Mouse (Mus musculus) neutrophil, adult 5-6 weeks (primary cell): Measurements from ENCODE around the gene Klf11. TPM values are rescaled to one million over a fixed set of nuclear protein-coding genes. Genes with fewer than 3 reads are reported as not detected.

ENCODE experiments used
- ATAC-seq: fragments of 151-379, 151-347 bp; 2 replicates; pipeline ENCODE4 v1.8.0; 2017; ENCODE audit warnings: mild to moderate bottlenecking, moderate TSS enrichment; ENCODE audit not compliant: insufficient number of reproducible peaks, poor library complexity, low FRiP score, severe bottlenecking; ENCODE audit errors: extremely low read depth
- total RNA-seq: library from RNA; stranded (forward); fragments of 200-1000 nt; gene quantifications from 2 replicates; pipeline ENCODE4 v1.2.3, GENCODE M21; 2017

Gene Klf11
- total RNA-seq, 1 experiment from 2014 or later: 29.6 TPM

DNA sequence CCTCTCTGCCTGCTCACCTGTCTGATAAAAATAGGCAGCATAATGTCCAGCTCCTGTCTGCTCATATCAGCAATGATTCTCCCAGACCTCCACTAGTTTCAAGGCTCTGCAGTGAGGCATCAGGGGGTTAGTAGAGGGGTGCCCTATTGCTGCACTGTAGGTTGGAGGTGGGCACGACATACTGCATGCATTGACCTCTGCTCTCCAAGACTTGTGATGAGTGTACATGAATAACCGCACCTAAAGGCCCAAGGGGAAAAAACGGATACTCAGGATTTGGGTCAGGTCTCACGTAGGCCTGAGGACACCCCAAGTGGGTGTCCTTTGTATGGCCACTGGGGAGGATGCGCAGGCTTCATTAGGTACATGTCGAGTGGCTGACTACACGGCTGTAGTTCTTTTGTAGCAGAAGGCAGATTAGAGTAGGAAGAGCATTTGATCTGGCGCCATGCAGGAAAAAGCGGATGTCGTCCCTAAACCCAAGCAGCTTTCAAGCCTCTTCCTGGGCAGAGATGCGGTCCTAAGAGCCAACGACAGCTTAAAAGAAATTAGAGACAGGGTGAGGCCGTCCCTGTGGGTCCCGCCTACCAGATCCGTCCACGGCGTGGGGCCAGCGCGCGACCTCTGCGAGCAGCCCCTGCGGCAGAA is 535 bp upstream of the Klf11 start:
- ATAC-seq: no peak

GRCm38 (mm10) chr12:24651642-24652342 is 718 bp downstream of the Klf11 start:
- peak; percentile 73 for ATAC-seq

DNA sequence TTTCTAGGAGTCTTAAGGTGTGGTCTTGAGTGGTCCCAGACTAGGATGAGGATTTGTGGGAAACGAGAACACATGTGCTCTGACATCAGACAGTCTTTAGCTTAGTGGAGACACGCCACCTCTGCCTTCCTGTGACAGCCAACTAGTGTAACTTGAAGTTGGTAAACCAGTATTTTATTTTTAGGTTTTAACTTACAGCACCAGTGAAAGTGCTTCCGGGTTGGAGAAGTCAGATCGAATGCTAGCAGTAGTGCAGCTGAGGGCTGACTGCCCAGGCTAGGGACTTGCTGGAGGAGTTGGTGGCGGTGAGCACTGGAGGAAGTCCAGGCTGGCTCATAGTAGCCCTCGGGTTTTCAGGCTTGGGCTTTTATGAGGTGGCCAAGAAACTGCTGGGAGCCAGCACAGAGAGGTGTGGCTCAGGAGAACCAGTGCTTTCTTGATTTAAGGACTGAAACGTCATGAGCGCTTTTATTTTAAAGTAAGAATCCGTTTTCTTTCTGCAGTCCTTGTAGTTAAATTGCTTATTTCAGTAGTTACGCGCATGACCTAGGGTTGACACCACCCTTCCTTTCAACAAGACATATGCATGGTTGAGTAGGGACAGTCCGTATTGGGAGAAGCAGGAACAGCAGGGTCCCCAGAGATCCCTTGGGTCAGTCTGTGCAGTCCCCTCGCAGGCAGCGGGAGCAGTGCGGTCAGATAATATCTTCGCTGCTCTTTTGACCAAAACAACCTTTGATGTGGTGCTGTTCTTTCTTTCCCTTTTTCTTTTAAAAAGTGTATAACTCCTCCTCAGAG is 3.2 kb downstream of the Klf11 start:
- ATAC-seq: no peak

- ATAC-seq: no peak
Measured at GRCm38 (mm10) chr12:24656436-24656835, 5.4 kb downstream of the Klf11 start.

DNA sequence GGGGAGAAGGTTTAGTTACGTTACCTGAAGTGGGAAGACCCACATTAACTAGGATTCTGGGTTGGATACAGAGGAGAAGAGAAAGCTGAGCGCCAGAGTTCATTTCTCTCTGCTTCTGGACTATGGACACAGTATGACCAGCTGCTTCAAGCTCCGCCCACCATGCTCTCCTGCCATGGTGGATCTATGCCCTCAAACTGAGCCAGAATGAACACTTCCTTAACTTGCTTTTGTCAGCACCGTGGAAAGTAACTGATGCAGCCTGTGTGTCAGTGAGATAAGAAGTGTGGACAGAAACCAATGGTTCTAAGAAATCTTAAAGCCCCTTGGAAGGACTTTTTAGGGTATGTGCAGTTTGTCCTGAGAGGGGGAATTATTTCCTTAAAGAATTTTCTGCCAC is 7.9 kb downstream of the Klf11 start:
- ATAC-seq: no peak

DNA sequence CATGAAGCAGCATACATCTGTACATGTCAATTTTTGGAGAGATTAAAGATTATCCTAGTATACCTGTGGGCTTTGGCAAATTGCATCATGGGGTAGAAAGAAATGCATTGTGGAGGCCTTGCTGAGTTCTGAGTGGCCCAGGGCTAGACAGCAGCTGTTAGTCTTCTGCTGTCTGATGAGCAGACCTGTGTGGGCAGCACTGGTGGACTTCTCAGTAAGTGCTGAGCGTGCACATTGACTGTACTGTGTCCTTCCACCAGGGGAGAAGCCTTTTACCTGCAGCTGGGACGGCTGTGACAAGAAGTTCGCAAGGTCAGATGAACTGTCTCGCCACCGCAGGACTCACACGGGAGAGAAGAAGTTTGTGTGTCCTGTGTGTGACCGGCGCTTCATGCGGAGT is 8.8 kb downstream of the Klf11 start:
- ATAC-seq: no peak

DNA sequence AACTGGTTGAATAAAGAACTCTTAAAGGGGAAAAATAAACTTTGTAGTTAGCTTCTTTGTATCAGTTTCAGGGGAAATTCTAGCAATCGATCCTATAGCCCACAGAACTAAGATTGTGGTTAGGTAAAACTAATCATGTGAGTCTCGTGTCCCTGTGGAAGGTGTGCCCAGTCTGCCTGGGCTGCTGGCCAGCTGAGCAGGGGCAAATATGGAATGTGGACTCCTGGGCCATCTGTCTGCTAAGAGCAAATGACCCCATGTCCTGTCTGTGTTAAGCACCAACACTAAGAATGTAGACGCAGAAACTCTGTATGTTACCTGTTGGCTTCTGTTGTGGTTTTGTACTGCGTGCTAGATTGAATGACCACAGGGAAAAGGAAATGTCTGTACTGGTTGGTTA is 10.0 kb downstream of the Klf11 start:
- ATAC-seq: no peak

DNA sequence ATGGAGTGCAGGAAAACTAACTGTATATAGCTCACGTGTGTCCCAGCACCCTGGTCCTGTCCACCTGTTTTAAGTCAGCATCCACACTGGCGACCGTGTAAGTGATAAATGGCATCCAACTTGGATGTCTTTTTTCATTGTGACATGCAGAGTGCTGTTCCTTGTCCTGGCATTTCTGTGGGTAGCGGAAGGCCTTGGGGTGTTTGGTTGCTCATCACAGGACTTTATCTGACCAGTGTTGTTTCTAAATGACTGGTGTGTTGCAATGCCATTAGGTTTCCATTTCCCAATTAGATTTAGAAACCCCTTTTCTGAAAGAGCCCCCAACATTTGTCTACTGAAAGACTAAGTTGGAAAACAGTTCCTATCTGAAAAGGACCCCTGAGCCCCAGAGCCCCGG is 11.1 kb downstream of the Klf11 start:
- no peak for ATAC-seq

- no peak for ATAC-seq
Measured at GRCm38 (mm10) chr12:24680096-24680491, 29.0 kb downstream of the Klf11 start.

DNA sequence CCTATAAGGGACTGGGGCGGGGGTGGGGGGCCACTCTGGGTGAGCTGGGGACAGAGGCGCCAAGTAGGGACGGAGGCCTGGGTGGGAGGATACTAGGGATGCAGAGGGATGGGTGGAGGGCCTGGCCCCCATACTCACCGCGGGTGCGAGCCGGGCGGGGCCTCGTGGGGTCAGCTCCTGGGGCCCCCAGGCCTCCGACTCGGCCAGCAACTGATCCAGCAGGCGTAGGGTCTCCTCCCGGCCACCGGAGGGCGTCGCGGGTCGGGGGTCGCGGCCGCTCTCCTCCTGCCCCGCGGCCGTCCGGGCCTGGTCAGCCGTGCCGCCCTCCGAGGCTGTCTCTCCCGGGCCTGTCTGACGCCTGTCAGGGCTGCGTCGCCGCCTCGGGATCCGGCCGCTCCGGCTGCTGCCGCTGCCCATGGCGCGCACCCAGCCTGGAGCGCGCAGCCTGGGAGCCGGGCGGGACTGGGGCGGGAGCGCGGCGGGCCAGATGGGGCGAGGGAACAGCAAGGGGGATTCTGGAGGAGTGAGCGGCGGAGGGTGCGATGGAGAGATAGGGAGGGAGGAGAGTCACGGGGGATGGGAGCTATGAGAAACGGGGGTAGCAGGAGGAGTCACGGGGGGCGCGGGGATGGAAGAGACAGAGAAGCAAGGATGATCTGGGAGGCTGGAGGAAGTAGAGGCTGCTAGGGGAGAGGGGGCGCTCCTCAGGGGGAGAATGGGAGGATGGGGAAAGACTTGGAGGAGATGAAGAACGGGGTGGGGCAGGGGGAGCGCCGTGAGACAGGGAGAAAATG is 29.6 kb downstream of the Klf11 start:
- no peak for ATAC-seq

DNA sequence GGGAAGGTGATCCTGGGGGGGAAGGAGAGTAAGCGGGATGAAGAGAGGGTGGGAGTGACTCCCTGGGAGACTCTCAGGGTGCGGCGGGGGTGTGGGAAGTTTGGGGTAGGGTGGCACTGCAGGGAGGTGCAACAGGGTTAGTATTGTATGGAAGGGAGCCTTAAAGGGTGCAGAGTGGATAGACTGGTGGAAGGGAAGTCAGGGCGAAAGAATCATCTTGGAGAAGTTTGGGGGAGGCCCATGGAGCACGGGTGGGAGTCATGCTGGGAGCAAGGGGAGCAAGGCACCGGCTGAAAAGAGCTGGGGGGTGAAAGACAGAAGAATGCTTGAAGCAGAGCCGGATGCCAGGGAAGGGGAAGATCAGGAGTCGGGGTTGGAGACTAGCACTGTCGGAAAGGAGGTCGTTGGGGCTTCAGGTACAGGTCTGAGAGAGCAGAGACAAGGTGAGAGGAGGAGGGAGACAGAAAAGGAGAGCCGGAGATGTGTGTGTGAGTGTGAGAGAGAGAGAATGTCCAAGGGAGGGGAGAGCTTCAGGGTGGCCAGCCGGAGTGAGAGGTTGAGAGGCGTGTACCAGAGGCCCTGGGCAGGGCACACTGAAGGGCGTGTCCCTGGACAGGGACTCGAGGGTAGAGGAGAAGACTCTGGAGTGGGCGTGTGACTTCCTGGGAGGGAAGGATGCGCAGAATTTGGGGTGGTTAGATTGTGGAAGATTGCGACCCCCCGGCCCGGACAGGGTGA is 30.4 kb downstream of the Klf11 start, which contains the start of gene Cys1:
TSS of gene Cys1 (minus strand) at position 528 of the 738 bp plus-strand sequence.
- ATAC-seq: no peak

- ATAC-seq: no peak
Measured at GRCm38 (mm10) chr12:24682563-24682962, 31.5 kb downstream of the Klf11 start.

GRCm38 (mm10) chr12:24683461-24683860 is 32.4 kb downstream of the Klf11 start:
- no peak for ATAC-seq

DNA sequence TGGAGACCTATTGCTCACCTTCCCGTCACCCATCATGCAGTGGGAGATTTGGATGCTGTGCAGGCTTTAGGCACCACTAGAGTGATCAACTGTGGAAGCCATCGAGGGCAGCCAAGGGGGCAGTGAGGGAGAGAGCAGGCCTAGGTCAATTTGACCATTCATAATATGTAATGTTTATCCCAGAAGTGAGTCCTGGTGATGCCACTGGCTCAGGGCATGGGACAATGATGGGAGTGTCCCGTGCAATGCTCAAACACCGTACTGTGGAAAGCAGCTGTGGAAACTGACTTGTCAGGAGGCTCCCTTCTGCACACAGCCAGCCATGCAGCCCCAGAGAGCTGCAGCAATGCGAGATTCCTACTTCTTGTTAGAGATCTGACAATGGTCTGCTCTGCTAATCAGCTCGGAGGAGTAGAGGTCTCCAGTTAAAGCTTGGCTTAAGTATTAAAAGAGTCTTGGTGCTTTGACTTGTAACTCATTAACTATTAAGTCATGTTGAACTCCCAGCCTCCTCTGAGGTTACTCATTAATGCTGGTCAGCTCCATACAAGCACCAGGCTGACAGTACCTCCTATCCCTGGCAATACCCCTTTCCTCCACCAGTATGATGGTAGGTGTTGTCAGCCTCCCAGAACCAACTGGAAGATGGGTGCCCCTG is 35.1 kb downstream of the Klf11 start:
- no peak for ATAC-seq

GRCm38 (mm10) chr12:24686696-24687346 is 35.7 kb downstream of the Klf11 start:
- ATAC-seq: no peak

- no peak for ATAC-seq
Measured at GRCm38 (mm10) chr12:24690351-24690750, 39.3 kb downstream of the Klf11 start.
